Mouse (Mus musculus): ENCODE measurements at regions not wholly inside any gene's neighbourhood (a gene's known extent, or its start where the extent isn't known, plus 50 kb on each side); places are given as distances from the start of the nearest gene placed in this dataset.

DNA sequence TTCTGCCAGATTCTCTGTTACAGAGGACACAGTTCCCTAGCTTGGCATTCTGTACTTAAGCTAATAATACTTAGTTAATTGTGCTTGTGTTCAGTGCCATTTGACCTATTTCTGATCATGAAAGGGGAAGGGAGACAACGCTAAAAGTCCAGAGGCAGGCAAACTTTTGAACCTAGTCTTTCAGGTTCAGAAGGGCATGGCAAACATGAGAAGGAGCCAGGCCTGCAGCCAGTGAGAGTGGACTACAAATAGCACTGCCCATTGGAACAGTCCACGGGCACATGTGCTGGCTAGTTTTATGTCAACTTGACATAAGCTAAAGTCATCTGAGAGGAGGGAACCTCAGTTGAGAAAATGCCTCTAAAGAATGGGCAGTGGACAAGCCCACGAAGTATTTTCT lies 51.1 kb upstream of the Igfbp2 start:
- no peak overlapping the region for H3K9ac ChIP-seq (ENCODE audit: insufficient read depth, low read depth, low read length, poor library complexity, severe bottlenecking)
- in situ Hi-C loops (cut with MboI; ENCODE audit: low sequenced_read_pairs in 2 of 2, unreplicated experiment in 2 of 2), result no loop called here
- H3K36me3 ChIP-seq (ENCODE audit: control insufficient read depth, insufficient read depth, low read length, poor library complexity, severe bottlenecking), result no peaks in the 10 kb centered on the region
- no peak overlapping the region for H3K4me3 ChIP-seq (ENCODE audit: insufficient read depth in 1 of 2, low read depth in 1 of 2, low read length in 2 of 2, poor library complexity in 1 of 2, severe bottlenecking in 1 of 2)
- no peak overlapping the region for H3K27ac ChIP-seq (ENCODE audit: insufficient read depth, low read depth, low read length, poor library complexity, severe bottlenecking)
- TF ChIP-seq ZC3H11A (IDR thresholded peaks at IDR 0.05; ENCODE audit: borderline replicate concordance, low read depth, low read length) (no peak), ZNF384 (IDR thresholded peaks at IDR 0.05; ENCODE audit: low read depth, low read length) (no peak), CHD2 (IDR thresholded peaks at IDR 0.05; ENCODE audit: low read depth, low read length) (no peak), HCFC1 (IDR thresholded peaks at IDR 0.05; ENCODE audit: borderline replicate concordance, insufficient read depth, low read length) (no peak), MAFK (IDR thresholded peaks at IDR 0.05; ENCODE audit: insufficient read depth, low read depth, low read length) (no peak)
- H3K9me3 ChIP-seq (ENCODE audit: control insufficient read depth, insufficient read depth, low read depth, low read length), result no peaks in the 10 kb centered on the region
- H3K4me1 ChIP-seq (ENCODE audit: control insufficient read depth in 2 of 2, insufficient read depth in 2 of 2, low read length in 2 of 2, poor library complexity in 1 of 2), result peaks cover 0 to 4% of the 10 kb centered on the region in 2 experiments; a peak in 1 of 4 replicates
- DNase-seq (ENCODE audit: low read depth, low spot score), result no peak
